Mouse (Mus musculus) MEL-GATA-1-ER (cell line): ENCODE measurements around the gene Metap1d.
A peak's percentile ranks its signal among the peaks of the same experiment; 100 is the strongest.

Experiments used
- DNase-seq: peaks from one replicate; pipeline ENCODE4 v3.0.0-alpha.2; 2012; ENCODE audit warnings: low read depth; ENCODE audit errors: extremely low read depth

Gene Metap1d

DNA sequence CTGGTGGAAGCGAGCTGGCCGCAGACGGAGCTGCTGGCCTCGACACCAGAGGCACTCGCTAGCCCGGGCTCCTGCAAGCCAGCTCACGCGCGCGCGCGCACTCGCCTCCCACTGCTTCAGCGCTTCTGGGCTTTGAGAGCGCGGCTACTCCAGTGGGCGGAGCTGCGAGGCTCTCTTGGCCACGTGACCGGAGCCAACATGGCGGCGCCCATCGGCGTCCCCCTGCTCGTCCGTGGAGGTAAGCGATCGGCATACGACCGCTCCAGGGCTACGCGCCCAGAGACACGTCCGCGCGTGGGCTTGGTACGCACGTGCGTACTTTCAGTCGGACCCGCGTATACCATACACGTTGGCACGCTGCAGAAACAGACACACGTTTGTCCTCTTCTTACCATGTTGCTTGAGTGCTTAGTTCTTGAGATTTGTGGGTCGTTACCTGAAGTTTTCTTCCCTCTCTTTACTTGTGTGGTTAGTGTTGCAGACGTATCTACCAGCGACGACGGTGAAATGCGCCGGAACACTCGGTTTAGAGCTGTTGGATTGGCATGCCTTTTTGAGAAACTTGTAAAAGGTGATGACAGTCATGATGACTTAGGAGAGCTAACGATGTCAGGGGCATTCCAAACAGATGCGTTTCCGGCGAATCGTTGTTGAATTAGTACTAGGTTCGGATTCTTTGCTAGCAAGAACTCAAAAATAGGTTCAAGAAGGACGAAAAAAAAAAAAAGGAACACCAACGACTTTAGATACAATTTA is at the start of gene Metap1d:
TSS of gene Metap1d (plus strand) at position 116 of the 756 bp plus-strand sequence.
- DNase-seq: peak; percentile 80

DNA sequence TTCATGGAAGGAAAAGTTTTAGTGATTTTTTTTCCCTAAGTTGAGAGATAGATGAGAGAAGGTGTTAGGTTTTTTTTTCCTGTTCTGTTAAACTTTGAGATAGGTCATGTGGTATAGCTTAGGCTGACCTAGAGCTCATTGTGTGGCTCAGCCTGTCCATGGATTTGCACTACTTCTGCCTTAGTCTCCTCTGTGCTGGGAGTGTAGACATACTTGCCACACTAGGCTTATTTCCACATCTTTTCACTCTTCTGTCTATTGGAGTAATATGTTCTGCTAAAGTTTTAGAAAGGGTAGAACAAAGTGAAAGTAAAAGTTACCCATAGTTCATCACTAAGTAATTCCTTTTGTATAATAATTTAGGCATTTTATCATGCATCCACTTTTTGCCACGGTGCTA is 47.5 kb upstream of the Metap1d start:
- DNase-seq: no peak

GRCm38 (mm10) chr2:71418760-71419280 is 34.3 kb upstream of the Metap1d start:
- no peak for DNase-seq

GRCm38 (mm10) chr2:71419408-71419807 is 33.7 kb upstream of the Metap1d start:
- no peak for DNase-seq

GRCm38 (mm10) chr2:71420895-71421425 is 32.1 kb upstream of the Metap1d start:
- no peak for DNase-seq

- peak; percentile 36 for DNase-seq
Observed at GRCm38 (mm10) chr2:71424545-71424944, 28.5 kb upstream of the Metap1d start.

DNA sequence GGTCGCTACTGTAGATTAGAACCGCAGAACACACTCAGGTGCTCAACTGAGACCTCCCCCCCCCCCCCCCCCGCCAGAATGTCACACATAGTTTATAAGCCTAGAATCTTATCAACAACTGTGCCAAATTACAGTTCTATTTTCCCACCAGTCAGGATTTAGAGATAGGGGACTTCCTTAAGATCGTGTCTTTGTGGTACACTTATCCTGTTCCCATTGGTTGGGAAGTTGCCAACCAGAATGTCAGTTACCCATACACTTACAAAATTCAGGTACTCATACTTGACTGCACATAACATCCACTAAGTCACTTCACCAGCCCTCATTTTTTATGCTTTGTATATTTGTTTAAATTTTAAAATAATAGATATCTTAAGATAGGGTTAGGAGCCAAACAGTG is 17.6 kb upstream of the Metap1d start:
- DNase-seq: no peak

DNA sequence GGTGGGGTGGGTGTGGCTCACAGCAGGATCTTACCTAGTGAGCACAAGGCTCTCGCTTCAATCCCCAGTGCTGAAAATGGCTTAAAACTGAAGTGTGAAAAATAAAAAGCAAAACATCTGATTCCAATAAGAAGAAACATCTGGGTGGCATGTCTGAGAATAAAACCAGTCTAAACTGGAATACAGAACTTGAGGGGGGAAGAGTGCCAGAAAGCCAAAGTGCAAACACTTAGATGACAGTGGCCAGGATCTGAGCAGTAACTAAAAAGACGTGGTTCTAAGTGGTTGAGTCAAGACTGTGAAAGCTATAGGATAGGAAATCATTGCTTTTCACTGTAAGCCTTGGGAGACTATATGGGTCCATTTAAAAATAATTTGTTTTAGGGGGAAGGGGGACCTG is 9.7 kb upstream of the Metap1d start:
- DNase-seq: no peak

DNA sequence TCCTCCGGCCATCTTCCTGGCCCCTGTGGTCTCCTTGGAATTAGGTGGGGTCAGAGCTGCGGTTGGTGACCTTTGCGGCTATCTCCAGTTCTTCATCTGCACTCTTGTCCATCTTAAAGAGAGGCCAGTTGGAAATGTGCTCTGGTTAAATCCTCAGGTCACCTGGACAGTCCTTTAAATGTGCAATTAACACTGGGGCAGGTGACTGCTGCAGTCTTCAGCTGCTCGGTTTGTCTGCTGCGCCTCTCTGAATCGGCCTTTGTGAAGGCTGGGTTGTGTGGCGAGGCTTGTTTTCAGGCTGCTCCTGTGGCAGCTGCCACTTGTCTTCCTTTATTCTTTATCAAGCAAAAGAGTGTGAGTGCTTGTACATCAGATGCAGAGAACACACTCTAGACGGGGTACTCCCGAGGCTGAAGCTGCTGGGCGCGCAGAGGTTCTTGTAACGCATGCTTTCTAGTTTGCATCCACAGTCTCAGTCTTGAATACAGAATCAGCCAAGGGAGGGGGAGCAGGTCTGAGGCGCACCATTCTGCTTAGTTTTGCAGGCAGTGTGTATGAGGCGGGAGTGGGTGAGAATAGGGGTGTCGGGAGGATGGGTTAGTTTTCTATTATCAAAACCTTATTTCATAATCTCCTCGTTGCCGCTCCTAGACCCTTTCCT is 7.4 kb upstream of the Metap1d start:
- DNase-seq: no peak

- DNase-seq: no peak
Observed at GRCm38 (mm10) chr2:71449604-71450003, 3.5 kb upstream of the Metap1d start.

DNA sequence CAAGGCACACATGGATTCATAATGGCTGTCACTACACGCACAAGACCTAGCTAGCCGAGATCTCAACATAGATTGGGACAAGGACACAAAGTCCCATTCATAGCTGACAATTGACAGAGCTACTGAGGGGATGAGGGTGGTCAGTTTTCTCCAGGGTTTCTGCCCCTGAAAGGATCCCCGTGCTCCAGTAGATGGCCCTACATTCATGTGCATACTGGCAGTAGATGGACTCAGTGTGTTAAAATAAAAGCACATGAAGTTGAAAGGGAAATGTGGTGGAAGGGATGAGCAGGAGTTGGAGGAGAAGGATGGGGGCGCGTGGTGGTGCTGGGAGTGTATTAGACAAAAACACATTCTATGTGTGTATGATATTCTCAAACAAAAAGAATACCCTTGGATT is 1.3 kb upstream of the Metap1d start:
- no peak for DNase-seq

DNA sequence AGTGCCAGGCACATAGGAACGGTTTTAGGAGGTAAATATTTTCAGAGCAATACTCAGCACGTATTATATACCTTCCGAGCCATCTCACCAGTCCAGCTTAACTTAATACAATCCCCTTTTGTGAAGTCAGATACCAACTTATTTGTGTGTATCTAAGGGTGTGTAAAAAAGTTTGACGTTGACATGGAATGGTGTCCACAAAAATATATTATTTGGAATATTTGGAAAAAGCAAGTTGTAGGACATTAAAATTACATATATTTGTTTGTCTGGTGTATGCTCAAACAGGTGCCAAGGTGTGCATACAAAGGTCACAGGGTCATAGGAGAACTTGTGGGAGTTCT is 813 bp downstream of the Metap1d start:
- DNase-seq: no peak

- DNase-seq: no peak
Observed at GRCm38 (mm10) chr2:71458624-71459023, 5.5 kb downstream of the Metap1d start.

DNA sequence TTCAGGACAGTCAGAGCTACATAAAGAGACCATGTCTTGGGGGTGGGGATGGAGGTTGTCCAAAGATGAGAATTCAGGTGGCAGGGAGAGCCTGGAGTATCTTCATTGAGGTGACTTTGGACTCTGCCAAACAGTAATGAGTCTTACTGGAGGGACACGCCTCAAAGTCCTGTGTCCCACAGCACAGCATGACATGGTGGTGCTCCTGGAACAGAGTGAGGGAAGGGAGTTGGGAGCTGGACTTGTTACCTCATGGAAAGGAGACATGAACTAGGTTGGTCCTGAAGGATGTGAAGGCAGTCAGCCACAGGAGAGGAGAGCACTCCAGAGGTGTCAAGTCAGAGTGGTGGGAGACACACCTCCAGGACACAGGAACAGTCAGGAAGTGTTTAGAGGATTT is 6.6 kb downstream of the Metap1d start:
- DNase-seq: no peak

DNA sequence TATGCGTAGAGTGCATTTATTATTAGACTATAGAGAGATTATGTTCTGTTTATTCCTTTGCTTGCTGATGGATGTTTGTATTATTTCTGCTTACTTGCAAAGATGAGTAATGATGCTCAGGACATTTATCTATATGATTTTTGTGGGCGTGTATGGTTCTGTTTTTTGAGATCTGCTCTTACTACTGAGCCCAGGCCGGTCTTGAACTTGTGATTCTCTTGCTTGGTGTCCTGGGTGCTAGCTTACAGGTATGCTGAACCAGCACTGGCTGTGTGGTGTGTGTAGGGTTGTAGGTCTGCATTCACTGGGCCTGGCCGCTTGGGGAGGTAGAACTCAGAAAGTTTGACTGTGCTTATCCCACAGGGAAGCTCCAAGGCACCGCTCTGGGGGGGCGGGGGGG is 8.1 kb downstream of the Metap1d start:
- peak; percentile 59 for DNase-seq

DNA sequence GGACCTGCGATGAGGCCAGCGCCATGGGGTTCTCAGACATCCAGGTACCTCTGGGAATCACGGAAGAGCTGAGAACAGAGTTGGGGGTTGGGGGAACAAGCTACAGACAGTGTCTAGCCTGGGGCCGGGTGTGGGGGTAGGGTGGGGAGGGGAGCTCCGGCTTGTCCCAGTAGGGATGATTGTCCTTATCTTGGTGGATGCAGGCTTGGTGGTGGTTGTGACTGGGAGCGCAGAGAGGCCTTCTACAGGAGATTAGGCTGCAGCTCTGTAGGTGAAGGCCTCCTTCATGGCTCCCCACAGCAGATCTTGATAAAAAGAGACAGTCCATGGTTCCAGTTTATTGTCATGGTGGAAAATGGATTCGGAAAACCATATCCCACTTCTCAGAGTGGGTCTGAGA is 8.5 kb downstream of the Metap1d start:
- peak; percentile 92 for DNase-seq

- DNase-seq: no peak
Observed at GRCm38 (mm10) chr2:71462066-71462465, 9.0 kb downstream of the Metap1d start.

GRCm38 (mm10) chr2:71462553-71462952 is 9.5 kb downstream of the Metap1d start:
- no peak for DNase-seq

- DNase-seq: no peak
Observed at GRCm38 (mm10) chr2:71466103-71466502, 13.0 kb downstream of the Metap1d start.

DNA sequence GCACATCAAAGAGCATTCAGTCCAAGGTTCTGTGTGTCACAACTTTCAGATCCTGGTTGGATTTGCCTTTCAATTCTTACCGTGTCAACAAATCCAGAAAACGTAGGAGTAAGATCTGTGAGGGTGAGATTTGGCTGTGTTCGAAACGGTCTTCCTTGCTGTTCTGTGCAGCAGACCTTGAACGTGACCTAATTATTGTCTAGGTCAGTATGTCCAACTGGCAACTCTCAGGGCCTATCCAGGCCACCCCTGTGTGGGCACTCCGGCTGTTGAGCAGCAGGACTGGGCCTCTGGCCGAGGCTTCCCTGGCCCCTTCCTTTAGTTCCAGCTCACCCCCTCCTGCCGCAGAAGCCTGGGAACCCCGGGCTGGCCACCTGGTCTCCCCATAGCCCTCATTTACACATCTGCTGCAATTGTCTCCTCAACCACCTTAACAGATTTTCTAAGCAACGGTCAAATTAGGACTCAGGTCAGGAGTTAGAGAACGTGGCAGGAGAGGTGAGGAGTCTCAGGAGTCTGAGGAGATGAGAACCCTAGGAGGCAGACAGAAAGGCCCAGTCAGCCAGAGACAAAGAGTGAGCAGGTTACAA is 13.9 kb downstream of the Metap1d start:
- no peak for DNase-seq

- no peak for DNase-seq
Observed at GRCm38 (mm10) chr2:71471094-71471493, 18.0 kb downstream of the Metap1d start.

DNA sequence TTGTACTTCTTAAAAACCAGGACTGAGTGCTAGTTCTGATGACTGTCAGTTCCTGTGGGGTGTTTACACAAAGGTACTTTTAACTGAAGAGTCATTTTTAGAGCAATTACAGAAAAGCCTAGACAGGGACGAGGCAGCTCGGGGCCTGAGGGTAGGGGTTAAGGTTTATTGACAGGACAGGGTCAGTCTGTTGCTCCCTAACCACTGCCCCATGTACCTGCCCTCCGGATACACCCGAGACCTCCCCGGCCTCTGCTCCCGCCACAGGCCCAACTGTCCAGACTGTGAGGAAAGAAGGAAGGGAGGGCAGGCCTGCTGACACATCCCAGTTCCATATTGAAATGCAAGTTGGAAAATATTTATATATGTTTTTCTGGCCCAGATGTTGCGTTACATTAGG is 20.8 kb downstream of the Metap1d start:
- DNase-seq: no peak
